Mouse (Mus musculus): ENCODE results near the gene Dnah2. TPM values are rescaled to one million over a fixed set of nuclear protein-coding genes. Genes with fewer than 3 reads are reported as not detected.

Gene Dnah2
- polyA plus RNA-seq, 1 experiment from 2014 or later = 0.52 TPM

DNA sequence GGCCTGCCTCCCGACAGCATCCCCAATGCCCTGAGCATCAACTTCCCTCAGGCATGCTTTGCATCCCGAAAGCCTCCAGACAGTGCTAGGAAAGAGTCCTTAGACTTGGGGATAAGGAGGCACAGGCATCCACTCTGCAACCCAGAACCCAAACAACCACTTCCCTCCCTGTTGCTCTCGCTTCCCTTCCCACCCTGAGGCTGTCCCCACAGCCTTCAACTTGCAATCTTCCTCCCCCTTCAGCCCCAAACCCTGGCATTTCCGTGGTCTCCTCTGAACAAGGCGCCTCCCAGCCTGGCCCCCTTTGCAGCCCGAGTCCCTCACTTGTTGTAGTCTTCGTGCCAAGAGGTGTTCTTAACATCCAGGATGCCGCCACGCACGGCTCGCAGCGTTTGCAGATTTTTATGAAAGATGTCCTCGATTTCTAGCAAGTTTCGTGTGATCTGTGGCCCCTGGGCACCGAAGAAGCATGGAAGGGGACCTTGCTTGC, 32.7 kb downstream of the Dnah2 start:
- Histone ChIP-seq H3K27me3 (replicated peaks; ENCODE audit: control insufficient read depth, insufficient read depth, low read length) (peaks cover 6% of the 10 kb centered on the region; the same call in 1 of the 2 replicates), H3K4me1 (replicated peaks; ENCODE audit: control insufficient read depth, insufficient read depth, low read length) (peaks cover 20% of the 10 kb centered on the region), H3K9ac (ENCODE audit: low read depth, low read length) (no peak overlapping the region)

DNA sequence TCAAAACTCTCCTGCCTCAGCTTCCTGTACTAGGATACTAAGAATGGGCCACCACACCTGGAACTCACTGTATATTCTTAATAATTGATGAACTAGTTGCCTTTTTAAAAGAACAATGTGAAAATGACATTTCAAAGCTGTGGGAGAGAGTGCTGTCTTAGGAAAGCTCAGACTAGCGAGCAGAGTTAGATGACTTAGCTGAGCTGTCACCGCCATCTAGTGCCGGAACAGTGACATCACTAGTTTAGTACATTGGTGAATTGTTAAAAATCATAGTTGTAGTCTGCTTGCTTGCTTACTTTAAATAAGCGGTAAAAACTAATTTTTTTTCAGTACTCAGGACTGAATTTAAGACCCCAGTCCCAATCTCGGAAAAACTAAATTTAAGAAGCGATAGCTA, 35.1 kb downstream of the Dnah2 start:
- peak; percentile 57; the same call in 1 of the 2 replicates for ATAC-seq (replicated peaks; ENCODE audit: low FRiP score)
- WGBS = 7% methylated on average over 6 of the region's 6 CpGs
- Histone ChIP-seq H3K27ac (ENCODE audit: low read depth, low read length) (no peak overlapping the region), H3K9me3 (ENCODE audit: control insufficient read depth, low read length) (no peaks in the 10 kb centered on the region), H3K9ac (ENCODE audit: low read depth, low read length) (no peak overlapping the region), H3K4me3 (ENCODE audit: low read depth, low read length) (no peak overlapping the region), H3K4me2 (no peak overlapping the region), H3K4me1 (replicated peaks; ENCODE audit: control insufficient read depth, insufficient read depth, low read length) (peaks cover 26% of the 10 kb centered on the region), H3K36me3 (ENCODE audit: control insufficient read depth, insufficient read depth, low read length) (no peaks in the 10 kb centered on the region), H3K27me3 (replicated peaks; ENCODE audit: control insufficient read depth, insufficient read depth, low read length) (peaks cover 6% of the 10 kb centered on the region; the same call in 1 of the 2 replicates)
- DNase-seq (ENCODE audit: low spot score) = no peak

More for the DNA sequence above, 32.7 kb downstream of the Dnah2 start:
- H3K36me3 ChIP-seq (ENCODE audit: control insufficient read depth, insufficient read depth, low read length) = no peaks in the 10 kb centered on the region
- H3K27ac ChIP-seq (ENCODE audit: low read depth, low read length) = no peak overlapping the region
- ATAC-seq (replicated peaks; ENCODE audit: low FRiP score) = no peak
- no peak overlapping the region for H3K4me3 ChIP-seq (ENCODE audit: low read depth, low read length)
- 67% methylated on average over 15 of the region's 15 CpGs for WGBS
- H3K4me2 ChIP-seq = no peak overlapping the region
- DNase-seq (ENCODE audit: low spot score) = no peak
- H3K9me3 ChIP-seq (ENCODE audit: control insufficient read depth, low read length) = no peaks in the 10 kb centered on the region

DNA sequence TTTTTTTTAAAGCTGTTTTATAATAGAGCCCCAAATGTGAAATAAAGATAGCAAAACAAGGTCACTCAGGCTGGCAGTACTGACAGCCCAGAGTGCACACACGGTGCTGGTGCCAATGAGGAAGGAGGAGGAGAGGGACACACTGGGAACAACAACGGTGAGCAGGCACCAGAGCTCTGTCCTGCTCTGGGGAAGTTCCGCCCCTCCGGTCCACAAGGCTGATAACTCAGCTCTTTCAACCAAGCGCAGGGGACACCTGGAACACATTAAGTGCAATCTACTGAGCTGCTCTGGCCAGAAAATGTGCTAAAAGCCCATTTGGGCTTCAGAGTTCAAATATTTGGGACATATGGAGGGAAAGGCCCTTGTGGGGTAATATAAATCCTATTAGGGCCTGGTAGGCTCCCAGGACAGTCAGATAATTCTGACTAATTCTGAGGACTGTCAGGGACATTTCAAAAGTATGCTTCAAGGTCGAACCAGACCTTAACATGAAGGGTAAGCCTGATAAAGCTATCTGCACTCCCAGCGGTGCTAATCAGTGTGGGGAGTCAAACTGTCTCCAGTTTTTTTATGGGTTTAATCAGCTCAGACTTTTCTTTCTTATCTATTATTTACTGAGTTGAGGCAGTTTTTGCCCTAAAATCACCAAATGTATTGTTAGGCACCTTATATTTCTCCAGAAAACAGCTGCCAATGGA, 38.0 kb downstream of the Dnah2 start:
- DNase-seq (ENCODE audit: low spot score) = no peak
- Histone ChIP-seq H3K27ac (ENCODE audit: low read depth, low read length) (peak overlapping the region; percentile 78), H3K4me3 (ENCODE audit: low read depth, low read length) (no peak overlapping the region), H3K9ac (ENCODE audit: low read depth, low read length) (peak overlapping the region; percentile 2; the same call in 1 of the 2 replicates), H3K27me3 (replicated peaks; ENCODE audit: control insufficient read depth, insufficient read depth, low read length) (peaks cover 6% of the 10 kb centered on the region; the same call in 1 of the 2 replicates), H3K4me1 (replicated peaks; ENCODE audit: control insufficient read depth, insufficient read depth, low read length) (peaks cover 26% of the 10 kb centered on the region), H3K36me3 (ENCODE audit: control insufficient read depth, insufficient read depth, low read length) (no peaks in the 10 kb centered on the region), H3K9me3 (ENCODE audit: control insufficient read depth, low read length) (no peaks in the 10 kb centered on the region), H3K4me2 (peak overlapping the region; percentile 49)
- 6% methylated on average over 7 of the region's 7 CpGs for WGBS
- peak; percentile 82 for ATAC-seq (replicated peaks; ENCODE audit: low FRiP score)

DNA sequence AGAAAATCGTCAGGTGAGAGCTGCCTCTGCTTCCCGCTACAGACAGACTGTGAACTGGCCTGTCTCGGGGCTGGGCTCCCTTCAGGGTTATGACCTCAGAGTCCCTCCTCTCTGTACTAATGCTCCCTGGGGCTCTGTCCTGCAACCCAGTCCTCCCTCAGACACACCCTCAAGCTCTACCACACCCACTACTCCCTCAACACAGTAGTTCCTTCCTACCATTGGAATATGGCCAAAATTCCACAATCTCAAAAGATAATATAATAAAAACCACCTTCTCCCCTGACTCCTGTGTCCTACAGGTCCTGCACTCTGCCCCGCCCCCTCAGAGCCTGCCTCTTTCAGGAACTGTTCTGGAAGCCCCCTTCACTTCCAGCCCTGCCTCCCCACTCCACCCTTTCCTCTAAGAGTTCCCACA, 45.0 kb downstream of the Dnah2 start:
- Histone ChIP-seq H3K27me3 (replicated peaks; ENCODE audit: control insufficient read depth, insufficient read depth, low read length) (no peaks in the 10 kb centered on the region), H3K4me2 (no peak overlapping the region), H3K4me1 (replicated peaks; ENCODE audit: control insufficient read depth, insufficient read depth, low read length) (peaks cover 6% of the 10 kb centered on the region; the same call in 1 of the 2 replicates), H3K9ac (ENCODE audit: low read depth, low read length) (no peak overlapping the region), H3K4me3 (ENCODE audit: low read depth, low read length) (no peak overlapping the region), H3K36me3 (ENCODE audit: control insufficient read depth, insufficient read depth, low read length) (no peaks in the 10 kb centered on the region), H3K27ac (ENCODE audit: low read depth, low read length) (no peak overlapping the region), H3K9me3 (ENCODE audit: control insufficient read depth, low read length) (no peaks in the 10 kb centered on the region)
- WGBS = 41% methylated on average over 4 of the region's 4 CpGs
- ATAC-seq (replicated peaks; ENCODE audit: low FRiP score) (no peak), DNase-seq (ENCODE audit: low spot score) (no peak)

DNA sequence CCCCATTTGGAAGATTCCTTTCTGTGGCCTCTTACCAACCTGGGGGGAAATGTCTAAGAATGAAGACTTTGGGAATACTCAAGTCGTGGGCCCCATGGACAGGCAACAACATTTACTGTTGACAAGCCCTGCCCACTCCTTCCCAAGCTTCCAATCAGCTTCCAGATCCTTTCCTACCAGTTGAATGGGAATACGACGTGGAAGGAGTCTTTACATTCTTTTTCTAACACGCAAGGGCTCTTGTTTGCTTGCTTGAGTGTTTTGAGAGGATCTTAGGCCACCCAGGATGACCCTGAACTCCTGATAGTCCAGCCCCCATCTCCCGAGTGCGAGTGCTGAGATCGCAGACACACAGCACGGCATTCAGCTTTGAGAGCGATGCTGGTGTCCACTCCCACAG, 47.4 kb downstream of the Dnah2 start:
- DNase-seq (ENCODE audit: low spot score) = no peak
- H3K9ac ChIP-seq (ENCODE audit: low read depth, low read length) = no peak overlapping the region
- no peaks in the 10 kb centered on the region for H3K27me3 ChIP-seq (replicated peaks; ENCODE audit: control insufficient read depth, insufficient read depth, low read length)
- no peak overlapping the region for H3K27ac ChIP-seq (ENCODE audit: low read depth, low read length)
- H3K36me3 ChIP-seq (ENCODE audit: control insufficient read depth, insufficient read depth, low read length) = no peaks in the 10 kb centered on the region
- no peak for ATAC-seq (replicated peaks; ENCODE audit: low FRiP score)
- no peak overlapping the region for H3K4me2 ChIP-seq
- peaks cover 6% of the 10 kb centered on the region; the same call in 1 of the 2 replicates for H3K4me1 ChIP-seq (replicated peaks; ENCODE audit: control insufficient read depth, insufficient read depth, low read length)
- WGBS = 55% methylated on average over 9 of the region's 9 CpGs
- no peak overlapping the region for H3K4me3 ChIP-seq (ENCODE audit: low read depth, low read length)
- H3K9me3 ChIP-seq (ENCODE audit: control insufficient read depth, low read length) = no peaks in the 10 kb centered on the region

DNA sequence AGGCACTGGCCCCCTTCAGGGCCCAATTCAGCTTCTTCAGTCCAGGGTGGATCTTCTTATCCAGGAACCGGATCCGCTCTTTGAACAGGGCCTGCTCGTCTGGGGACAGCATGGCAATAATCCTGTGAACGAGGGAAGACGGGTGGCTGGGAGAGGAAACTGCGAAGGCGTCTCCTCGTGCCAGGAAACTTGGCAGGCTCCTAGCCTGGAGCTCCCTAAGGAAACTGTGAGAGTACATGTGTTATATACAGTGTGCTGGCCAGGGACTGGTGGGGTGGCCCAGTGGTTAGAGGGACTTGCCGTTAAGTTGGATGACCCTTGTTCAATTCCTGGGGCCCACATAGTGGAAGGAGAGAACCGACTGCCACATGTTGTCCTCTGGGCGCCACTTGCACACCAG, 49.8 kb downstream of the Dnah2 start:
- H3K9ac ChIP-seq (ENCODE audit: low read depth, low read length) = no peak overlapping the region
- H3K4me3 ChIP-seq (ENCODE audit: low read depth, low read length) = no peak overlapping the region
- DNase-seq (ENCODE audit: low spot score) (no peak), ATAC-seq (replicated peaks; ENCODE audit: low FRiP score) (no peak)
- H3K9me3 ChIP-seq (ENCODE audit: control insufficient read depth, low read length) = no peaks in the 10 kb centered on the region
- H3K4me2 ChIP-seq = no peak overlapping the region
- WGBS = 91% methylated on average over 11 of the region's 11 CpGs
- peaks cover 6% of the 10 kb centered on the region; the same call in 1 of the 2 replicates for H3K4me1 ChIP-seq (replicated peaks; ENCODE audit: control insufficient read depth, insufficient read depth, low read length)
- H3K36me3 ChIP-seq (ENCODE audit: control insufficient read depth, insufficient read depth, low read length) = no peaks in the 10 kb centered on the region
- no peak overlapping the region for H3K27ac ChIP-seq (ENCODE audit: low read depth, low read length)
- H3K27me3 ChIP-seq (replicated peaks; ENCODE audit: control insufficient read depth, insufficient read depth, low read length) = no peaks in the 10 kb centered on the region

DNA sequence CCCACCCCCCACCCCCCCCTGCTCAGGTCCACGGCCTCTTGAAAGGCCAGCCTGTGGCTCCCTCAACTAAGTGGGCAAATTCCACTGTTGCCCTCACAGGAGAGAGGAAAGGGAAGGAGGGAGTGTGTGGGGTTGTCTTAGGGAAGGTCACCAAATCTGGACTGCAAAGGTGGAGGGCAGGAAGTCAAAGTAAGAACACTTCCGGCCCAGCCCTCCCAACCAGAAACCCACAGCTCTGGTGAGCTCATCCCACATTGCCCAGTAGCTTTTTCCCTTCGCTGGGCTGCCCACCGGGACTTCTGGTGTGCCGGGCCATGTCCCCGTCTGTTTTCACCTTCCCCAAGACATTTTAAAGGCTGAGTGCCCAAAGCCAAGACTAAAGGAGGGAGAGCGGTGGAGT, 57.2 kb downstream of the Dnah2 start:
- H3K4me1 ChIP-seq (replicated peaks; ENCODE audit: control insufficient read depth, insufficient read depth, low read length) = no peaks in the 10 kb centered on the region; the same call in 1 of the 2 replicates
- no peaks in the 10 kb centered on the region for H3K9me3 ChIP-seq (ENCODE audit: control insufficient read depth, low read length)
- H3K9ac ChIP-seq (ENCODE audit: low read depth, low read length) = no peak overlapping the region
- no peaks in the 10 kb centered on the region for H3K36me3 ChIP-seq (ENCODE audit: control insufficient read depth, insufficient read depth, low read length)
- H3K27me3 ChIP-seq (replicated peaks; ENCODE audit: control insufficient read depth, insufficient read depth, low read length) = no peaks in the 10 kb centered on the region
- DNase-seq (ENCODE audit: low spot score) (no peak), ATAC-seq (replicated peaks; ENCODE audit: low FRiP score) (no peak)
- H3K27ac ChIP-seq (ENCODE audit: low read depth, low read length) = no peak overlapping the region
- 62% methylated on average over 7 of the region's 7 CpGs for WGBS
- H3K4me2 ChIP-seq = no peak overlapping the region
- no peak overlapping the region for H3K4me3 ChIP-seq (ENCODE audit: low read depth, low read length)

DNA sequence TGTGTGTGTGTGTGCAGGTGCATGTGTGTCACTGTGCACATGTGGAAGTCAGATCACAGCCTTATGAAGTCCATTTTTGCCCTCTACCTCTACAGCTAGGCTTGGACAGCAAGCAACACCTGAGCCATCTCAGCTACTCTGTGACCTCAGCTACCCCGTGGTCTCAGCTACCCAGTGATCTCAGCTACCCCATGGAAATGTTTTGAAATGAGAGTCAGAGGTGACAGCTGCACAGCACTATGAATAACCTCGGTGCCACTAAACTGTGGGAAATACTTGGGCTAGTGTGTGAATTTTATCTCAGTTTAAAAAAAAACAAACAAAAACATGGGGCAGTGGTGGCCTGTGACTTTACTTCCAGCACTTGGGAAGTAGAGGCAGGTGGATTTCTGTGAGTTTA, 58.0 kb downstream of the Dnah2 start:
- no peak overlapping the region for H3K4me2 ChIP-seq
- 78% methylated on average over 2 of the region's 2 CpGs for WGBS
- H3K9ac ChIP-seq (ENCODE audit: low read depth, low read length) = no peak overlapping the region
- no peaks in the 10 kb centered on the region; the same call in 1 of the 2 replicates for H3K4me1 ChIP-seq (replicated peaks; ENCODE audit: control insufficient read depth, insufficient read depth, low read length)
- H3K4me3 ChIP-seq (ENCODE audit: low read depth, low read length) = no peak overlapping the region
- H3K27me3 ChIP-seq (replicated peaks; ENCODE audit: control insufficient read depth, insufficient read depth, low read length) = no peaks in the 10 kb centered on the region
- no peaks in the 10 kb centered on the region for H3K36me3 ChIP-seq (ENCODE audit: control insufficient read depth, insufficient read depth, low read length)
- no peak for ATAC-seq (replicated peaks; ENCODE audit: low FRiP score)
- no peaks in the 10 kb centered on the region for H3K9me3 ChIP-seq (ENCODE audit: control insufficient read depth, low read length)
- DNase-seq (ENCODE audit: low spot score) = no peak
- no peak overlapping the region for H3K27ac ChIP-seq (ENCODE audit: low read depth, low read length)

DNA sequence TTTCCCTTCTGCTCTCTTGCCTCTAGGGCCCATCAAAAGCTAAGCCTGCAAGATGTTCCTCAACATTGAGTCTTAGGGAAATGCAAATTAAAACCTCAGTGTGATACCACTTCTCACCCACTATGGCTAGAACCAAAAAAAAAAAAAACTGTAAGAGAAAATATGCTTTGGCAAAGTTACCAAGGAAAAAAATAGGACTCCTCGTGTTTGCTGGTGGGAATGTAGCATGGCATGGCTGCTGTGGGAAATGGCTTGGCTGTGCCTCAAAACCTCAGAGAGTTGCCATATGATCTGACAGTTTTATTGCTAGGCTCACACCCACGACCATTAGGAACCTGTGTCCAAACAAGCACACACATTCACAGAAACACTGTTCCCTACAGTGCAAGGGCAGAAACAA, 61.4 kb downstream of the Dnah2 start:
- Histone ChIP-seq H3K4me1 (replicated peaks; ENCODE audit: control insufficient read depth, insufficient read depth, low read length) (no peaks in the 10 kb centered on the region; the same call in 1 of the 2 replicates), H3K27me3 (replicated peaks; ENCODE audit: control insufficient read depth, insufficient read depth, low read length) (no peaks in the 10 kb centered on the region), H3K36me3 (ENCODE audit: control insufficient read depth, insufficient read depth, low read length) (no peaks in the 10 kb centered on the region), H3K4me3 (ENCODE audit: low read depth, low read length) (no peak overlapping the region), H3K9me3 (ENCODE audit: control insufficient read depth, low read length) (no peaks in the 10 kb centered on the region), H3K27ac (ENCODE audit: low read depth, low read length) (no peak overlapping the region), H3K4me2 (no peak overlapping the region), H3K9ac (ENCODE audit: low read depth, low read length) (no peak overlapping the region)
- DNase-seq (ENCODE audit: low spot score) (no peak), ATAC-seq (replicated peaks; ENCODE audit: low FRiP score) (no peak)
- WGBS = 65% methylated on average over 2 of the region's 2 CpGs
